Mouse (Mus musculus) midbrain, embryonic 16.5 days (tissue): ENCODE measurements at regions not wholly inside any gene's neighbourhood (a gene's known extent, or its start where the extent isn't known, plus 50 kb on each side); places are given as distances from the start of the nearest gene placed in this dataset.

Source experiments
- ATAC-seq: fragments of 200-750 bp; cut with Nextera tagmentation; 2 replicates; pipeline ENCODE4 v1.8.0; 2017; ENCODE audit warnings: moderate TSS enrichment
- H3K27ac ChIP-seq: fragments of 300-500 bp; sonication (generic); 2 replicates; pipeline ENCODE4 v1.5.1; 2014; ENCODE audit warnings: mild to moderate bottlenecking, low read length, mixed read lengths
- H3K27me3 ChIP-seq: fragments of 300-500 bp; sonication (generic); 2 replicates; pipeline ENCODE4 v1.6.1; 2014; ENCODE audit warnings: low read depth, low read length, mixed read lengths; ENCODE audit not compliant: control insufficient read depth, insufficient read depth
- H3K36me3 ChIP-seq: fragments of 300-500 bp; sonication (generic); 2 replicates; pipeline ENCODE4 v1.6.1; 2014; ENCODE audit warnings: mild to moderate bottlenecking, low read length, moderate library complexity, mixed read lengths; ENCODE audit not compliant: control insufficient read depth, insufficient read depth
- H3K4me1 ChIP-seq: fragments of 300-500 bp; sonication (generic); 2 replicates; pipeline ENCODE4 v1.6.1; 2014; ENCODE audit warnings: mild to moderate bottlenecking, low read length, mixed read lengths; ENCODE audit not compliant: control insufficient read depth, insufficient read depth
- H3K4me2 ChIP-seq: fragments of 300-500 bp; sonication (generic); 2 replicates; pipeline ENCODE4 v1.6.1; 2014; ENCODE audit warnings: mild to moderate bottlenecking, low read length, mixed read lengths
- H3K4me3 ChIP-seq: fragments of 300-500 bp; sonication (generic); 2 replicates; pipeline ENCODE4 v1.5.1; 2014; ENCODE audit warnings: low read depth, mild to moderate bottlenecking, low read length, moderate library complexity, mixed read lengths
- H3K9ac ChIP-seq: fragments of 300-500 bp; sonication (generic); 2 replicates; pipeline ENCODE4 v1.6.1; 2014; ENCODE audit warnings: low read depth, low read length, mixed read lengths
- H3K9me3 ChIP-seq: fragments of 300-500 bp; sonication (generic); replicated peaks from 2 replicates; pipeline ENCODE4 v1.6.1; 2014; ENCODE audit warnings: mild to moderate bottlenecking, low read length, mixed read lengths; ENCODE audit not compliant: control insufficient read depth, poor library complexity, severe bottlenecking
- WGBS: fragments of 180-500 bp; shearing (Covaris S2); extraction: QIAGEN DNeasy Blood & Tissue Kit; methylation state at CpG from one replicate; pipeline ENCODE4 v1.1.7; 2014; 5-methylcytosine and 5-hydroxymethylcytosine counted together

DNA sequence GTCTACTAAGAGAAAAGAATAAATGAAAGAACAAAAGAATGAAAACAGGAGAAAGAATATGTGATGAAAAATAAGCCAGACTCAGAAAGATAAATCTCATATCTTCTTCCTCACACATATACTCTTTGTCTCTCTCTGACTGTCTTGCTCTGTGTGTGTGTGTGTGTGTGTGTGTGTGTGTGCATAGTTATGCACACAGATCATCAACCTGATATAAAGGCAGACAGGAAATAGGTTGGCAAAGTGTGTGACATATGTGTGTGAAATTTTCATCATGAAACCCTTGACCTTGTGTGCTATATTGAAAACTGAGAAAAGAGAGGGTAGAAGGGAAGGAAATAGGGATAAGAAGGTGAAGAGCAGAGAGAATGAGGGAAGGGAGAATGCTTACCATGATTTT lies 195.5 kb upstream of the Nrp1 start:
- H3K9me3 ChIP-seq: no peaks in the 10 kb centered on the region
- H3K4me1 ChIP-seq: no peaks in the 10 kb centered on the region
- no peak overlapping the region for H3K27ac ChIP-seq
- H3K36me3 ChIP-seq: no peaks in the 10 kb centered on the region
- no peak overlapping the region for H3K9ac ChIP-seq
- no peaks in the 10 kb centered on the region for H3K27me3 ChIP-seq
- H3K4me3 ChIP-seq: no peak overlapping the region
- ATAC-seq: no peak
- no peak overlapping the region for H3K4me2 ChIP-seq

DNA sequence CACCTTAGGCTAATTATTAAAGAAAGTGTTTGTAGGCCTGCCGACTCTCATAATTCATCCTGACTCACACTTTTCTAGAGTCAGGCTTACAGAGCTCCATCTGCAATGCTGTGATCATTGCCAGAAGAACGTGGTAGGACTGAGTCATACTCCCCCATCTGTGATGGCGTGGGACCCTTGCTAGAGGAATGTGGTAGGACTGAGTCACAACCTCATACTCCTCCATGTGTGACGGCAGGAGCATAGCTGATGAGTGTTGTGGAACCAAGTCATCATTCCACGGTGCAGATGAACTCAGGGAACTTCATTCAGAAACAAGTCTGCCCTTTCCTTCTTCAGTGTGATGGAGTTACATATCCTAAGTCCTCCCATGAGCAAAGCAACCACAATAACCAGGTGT lies 193.4 kb upstream of the Nrp1 start:
- H3K9me3 ChIP-seq: no peaks in the 10 kb centered on the region
- no peak overlapping the region for H3K4me3 ChIP-seq
- H3K27ac ChIP-seq: no peak overlapping the region
- H3K9ac ChIP-seq: no peak overlapping the region
- H3K4me2 ChIP-seq: no peak overlapping the region
- H3K36me3 ChIP-seq: no peaks in the 10 kb centered on the region
- no peaks in the 10 kb centered on the region for H3K27me3 ChIP-seq
- no peaks in the 10 kb centered on the region for H3K4me1 ChIP-seq
- no peak for ATAC-seq
- WGBS: 88% methylated on average over 5 of the region's 5 CpGs

- H3K9me3 ChIP-seq: no peaks in the 10 kb centered on the region
- no peaks in the 10 kb centered on the region for H3K4me1 ChIP-seq
- WGBS: 97% methylated on average over 2 of the region's 2 CpGs
- H3K36me3 ChIP-seq: no peaks in the 10 kb centered on the region
- H3K9ac ChIP-seq: no peak overlapping the region
- no peak overlapping the region for H3K4me3 ChIP-seq
- H3K27me3 ChIP-seq: no peaks in the 10 kb centered on the region
- no peak overlapping the region for H3K4me2 ChIP-seq
- no peak overlapping the region for H3K27ac ChIP-seq
- ATAC-seq: no peak
Measured at GRCm38 (mm10) chr8:128165591-128165990, 192.8 kb upstream of the Nrp1 start.

- ATAC-seq: no peak
- no peaks in the 10 kb centered on the region for H3K36me3 ChIP-seq
- 88% methylated on average over 4 of the region's 4 CpGs for WGBS
- no peak overlapping the region for H3K9ac ChIP-seq
- no peak overlapping the region for H3K27ac ChIP-seq
- H3K4me3 ChIP-seq: no peak overlapping the region
- no peaks in the 10 kb centered on the region for H3K4me1 ChIP-seq
- H3K4me2 ChIP-seq: no peak overlapping the region
- no peaks in the 10 kb centered on the region for H3K27me3 ChIP-seq
- H3K9me3 ChIP-seq: no peaks in the 10 kb centered on the region
Measured at GRCm38 (mm10) chr8:128166097-128166496, 192.3 kb upstream of the Nrp1 start.

DNA sequence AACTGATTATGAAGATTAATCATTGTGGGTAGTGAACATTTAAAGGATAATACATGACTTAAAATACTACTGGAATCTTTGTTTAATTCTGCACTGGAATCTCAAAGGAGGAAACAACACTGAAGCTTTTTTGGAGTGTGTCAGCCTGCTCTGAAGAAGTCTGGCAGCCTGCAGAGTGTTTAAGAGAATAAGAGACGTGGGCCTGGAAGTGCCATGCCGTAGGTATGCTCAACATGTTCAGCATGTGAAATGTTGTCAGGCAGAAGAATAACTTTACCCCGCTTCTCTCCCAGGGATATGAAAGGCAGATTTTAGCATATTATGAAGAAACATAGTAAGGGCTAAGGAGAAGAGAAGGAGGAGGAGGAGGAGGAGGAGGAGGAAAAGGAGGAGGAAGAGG lies 189.6 kb upstream of the Nrp1 start:
- Histone ChIP-seq H3K9ac (no peak overlapping the region), H3K36me3 (no peaks in the 10 kb centered on the region), H3K27me3 (no peaks in the 10 kb centered on the region), H3K4me1 (no peaks in the 10 kb centered on the region), H3K9me3 (no peaks in the 10 kb centered on the region), H3K4me2 (no peak overlapping the region), H3K4me3 (no peak overlapping the region), H3K27ac (no peak overlapping the region)
- no peak for ATAC-seq
- WGBS: 56% methylated on average over 3 of the region's 3 CpGs

- Histone ChIP-seq H3K27me3 (no peaks in the 10 kb centered on the region), H3K4me1 (no peaks in the 10 kb centered on the region), H3K9ac (no peak overlapping the region), H3K4me3 (no peak overlapping the region), H3K36me3 (no peaks in the 10 kb centered on the region), H3K27ac (no peak overlapping the region), H3K4me2 (no peak overlapping the region), H3K9me3 (no peaks in the 10 kb centered on the region)
- 71% methylated on average over 1 of the region's 1 CpGs for WGBS
- no peak for ATAC-seq
Measured at GRCm38 (mm10) chr8:128171116-128171515, 187.3 kb upstream of the Nrp1 start.

DNA sequence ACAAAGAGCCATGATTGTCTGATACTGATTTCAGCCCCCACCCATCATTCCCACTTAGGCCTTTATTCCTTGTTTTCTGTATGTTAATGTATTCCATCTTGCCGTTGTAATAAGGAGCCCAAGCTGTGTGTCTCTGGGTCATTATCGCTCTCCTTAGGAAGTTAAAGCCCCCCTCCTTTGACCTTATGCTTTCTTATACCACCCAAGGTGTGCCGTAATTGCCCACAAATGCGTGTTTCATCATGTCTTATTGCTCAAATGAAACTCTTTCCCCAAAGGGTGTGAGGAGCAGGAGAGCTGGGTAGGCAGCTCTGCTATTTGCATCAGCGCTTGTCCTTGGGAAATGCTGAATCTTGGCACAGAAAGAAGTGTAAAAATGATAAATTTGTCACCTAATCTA lies 178.2 kb upstream of the Nrp1 start:
- WGBS: 57% methylated on average over 5 of the region's 5 CpGs
- no peak overlapping the region for H3K9ac ChIP-seq

DNA sequence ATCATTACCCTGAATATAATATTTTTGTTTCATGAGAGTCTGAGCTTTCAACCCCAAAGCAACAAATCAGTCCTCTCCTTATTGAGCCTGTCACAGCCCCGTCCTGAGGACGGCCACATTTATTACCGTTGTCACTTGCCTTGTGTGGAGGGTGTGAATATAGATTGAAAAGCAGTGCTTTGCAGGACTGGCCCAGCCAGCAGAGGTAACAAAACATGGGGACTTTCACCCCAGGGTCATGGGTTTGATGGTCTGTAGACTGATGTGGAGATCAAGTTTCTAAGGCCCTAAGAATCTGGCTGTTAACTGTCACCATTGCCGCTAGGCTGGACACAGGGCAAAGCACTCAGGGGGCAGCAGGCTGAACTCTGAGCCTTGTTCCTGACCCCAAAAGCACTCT lies 175.3 kb upstream of the Nrp1 start:
- Histone ChIP-seq H3K27ac (no peak overlapping the region), H3K36me3 (no peaks in the 10 kb centered on the region), H3K4me3 (no peak overlapping the region), H3K9me3 (no peaks in the 10 kb centered on the region), H3K4me1 (no peaks in the 10 kb centered on the region), H3K27me3 (no peaks in the 10 kb centered on the region), H3K9ac (no peak overlapping the region), H3K4me2 (no peak overlapping the region)
- no peak for ATAC-seq
- WGBS: 81% methylated on average over 4 of the region's 4 CpGs

More for the DNA sequence above, 178.2 kb upstream of the Nrp1 start:
- no peak overlapping the region for H3K27ac ChIP-seq
- no peaks in the 10 kb centered on the region for H3K9me3 ChIP-seq
- H3K4me3 ChIP-seq: no peak overlapping the region
- ATAC-seq: no peak
- no peaks in the 10 kb centered on the region for H3K36me3 ChIP-seq
- H3K4me1 ChIP-seq: no peaks in the 10 kb centered on the region
- H3K4me2 ChIP-seq: no peak overlapping the region
- H3K27me3 ChIP-seq: no peaks in the 10 kb centered on the region

DNA sequence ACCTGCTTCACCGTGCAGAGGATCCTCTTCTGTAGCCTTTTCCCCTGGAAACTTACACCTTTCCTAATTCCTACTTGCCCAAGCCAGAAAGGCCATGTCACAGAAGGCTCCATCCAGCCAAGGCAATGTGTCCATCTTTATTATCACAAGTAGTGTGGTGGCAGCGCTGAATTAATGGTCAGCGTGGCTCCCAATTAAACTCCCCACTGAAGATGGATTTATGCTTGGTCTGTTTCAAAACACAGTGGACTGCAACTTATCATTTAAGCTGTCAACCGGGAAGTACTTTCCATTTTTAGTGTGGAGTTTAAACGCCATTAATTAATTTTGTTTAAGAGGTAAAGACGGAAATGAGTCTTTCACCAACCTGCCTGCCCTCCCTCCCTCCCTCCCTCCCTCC lies 170.1 kb upstream of the Nrp1 start:
- WGBS: 86% methylated on average over 6 of the region's 6 CpGs
- H3K27me3 ChIP-seq: no peaks in the 10 kb centered on the region
- no peaks in the 10 kb centered on the region for H3K4me1 ChIP-seq

More for the DNA sequence above, 170.1 kb upstream of the Nrp1 start:
- Histone ChIP-seq H3K4me3 (no peak overlapping the region), H3K9me3 (no peaks in the 10 kb centered on the region), H3K36me3 (no peaks in the 10 kb centered on the region), H3K27ac (no peak overlapping the region), H3K9ac (no peak overlapping the region), H3K4me2 (no peak overlapping the region)
- ATAC-seq: no peak
